Mouse (Mus musculus) liver, embryonic 13.5 days (tissue): ENCODE measurements around the gene Rbfox1. TPM values are rescaled to one million over a fixed set of nuclear protein-coding genes. Genes with fewer than 3 reads are reported as not detected.

ENCODE experiments used
- ATAC-seq: fragments of 200-750 bp; cut with Nextera tagmentation; 2 replicates; pipeline ENCODE4 v1.8.0; 2017; ENCODE audit warnings: low read depth, mild to moderate bottlenecking, moderate number of reproducible peaks, moderate library complexity
- DNase-seq: peaks from one replicate; pipeline ENCODE4 v3.0.0; 2022
- H3K27ac ChIP-seq: fragments of 300-500 bp; sonication (generic); 2 replicates; pipeline ENCODE4 v1.5.1; 2015; ENCODE audit warnings: moderate library complexity, mild to moderate bottlenecking, inconsistent platforms
- H3K27me3 ChIP-seq: fragments of 300-500 bp; sonication (generic); 2 replicates; pipeline ENCODE4 v1.6.1; 2015; ENCODE audit warnings: mild to moderate bottlenecking, inconsistent platforms
- H3K36me3 ChIP-seq: fragments of 300-500 bp; sonication (generic); 2 replicates; pipeline ENCODE4 v1.6.1; 2015; ENCODE audit warnings: mild to moderate bottlenecking, inconsistent platforms
- H3K4me1 ChIP-seq: fragments of 300-500 bp; sonication (generic); replicated peaks from 2 replicates; pipeline ENCODE4 v1.6.1; 2015; ENCODE audit warnings: inconsistent platforms
- H3K4me2 ChIP-seq: fragments of 300-500 bp; sonication (generic); 2 replicates; pipeline ENCODE4 v1.6.1; 2015; ENCODE audit warnings: inconsistent platforms, mild to moderate bottlenecking, moderate library complexity
- H3K4me3 ChIP-seq: fragments of 300-500 bp; sonication (generic); replicated peaks from 2 replicates; pipeline ENCODE4 v1.5.1; 2015; ENCODE audit warnings: mild to moderate bottlenecking, inconsistent platforms
- H3K9ac ChIP-seq: fragments of 300-500 bp; sonication (generic); 2 replicates; pipeline ENCODE4 v1.6.1; 2015; ENCODE audit warnings: mild to moderate bottlenecking, inconsistent platforms
- H3K9me3 ChIP-seq: fragments of 300-500 bp; sonication (generic); replicated peaks from 2 replicates; pipeline ENCODE4 v1.6.1; 2016; ENCODE audit warnings: inconsistent platforms
- WGBS: fragments of 180-500 bp; shearing (Covaris S2); methylation state at CpG from one replicate; pipeline ENCODE4 v1.1.7; 2015; ENCODE audit not compliant: insufficient replicate concordance; 5-methylcytosine and 5-hydroxymethylcytosine counted together
- polyA plus RNA-seq: library from polyadenylated mRNA; unstranded; fragments of >200 nt; fragmentation: Nextera tagmentation; extraction: Ambion mirVana; gene quantifications from 2 replicates; pipeline ENCODE4 v1.2.1, GENCODE M21; 2015

Gene Rbfox1
- polyA plus RNA-seq, 1 experiment from 2014 or later = 0.29 TPM

- 69% methylated on average over 3 of the region's 3 CpGs for WGBS
- H3K4me3 ChIP-seq = no peak overlapping the region
- no peaks in the 10 kb centered on the region for H3K4me1 ChIP-seq
- H3K27ac ChIP-seq = no peak overlapping the region
- no peak overlapping the region for H3K9ac ChIP-seq
- no peak for ATAC-seq
- no peaks in the 10 kb centered on the region for H3K36me3 ChIP-seq
- H3K4me2 ChIP-seq = no peak overlapping the region
- DNase-seq = no peak
- H3K27me3 ChIP-seq = no peaks in the 10 kb centered on the region
- no peaks in the 10 kb centered on the region for H3K9me3 ChIP-seq
Observed at GRCm38 (mm10) chr16:7302416-7302815, 1417.3 kb downstream of the Rbfox1 start.

GRCm38 (mm10) chr16:7329196-7329595 lies 1444.0 kb downstream of the Rbfox1 start:
- ATAC-seq = no peak
- no peak for DNase-seq
- Histone ChIP-seq H3K9ac (no peak overlapping the region), H3K27me3 (no peaks in the 10 kb centered on the region), H3K4me2 (no peak overlapping the region), H3K9me3 (no peaks in the 10 kb centered on the region), H3K4me1 (no peaks in the 10 kb centered on the region), H3K27ac (no peak overlapping the region), H3K4me3 (no peak overlapping the region), H3K36me3 (no peaks in the 10 kb centered on the region)
- WGBS = 60% methylated on average over 3 of the region's 3 CpGs

- no peaks in the 10 kb centered on the region for H3K9me3 ChIP-seq
- no peaks in the 10 kb centered on the region for H3K27me3 ChIP-seq
- no peaks in the 10 kb centered on the region for H3K4me1 ChIP-seq
- WGBS = 45% methylated on average over 4 of the region's 4 CpGs
- H3K27ac ChIP-seq = no peak overlapping the region
- H3K9ac ChIP-seq = no peak overlapping the region
- ATAC-seq = no peak
- no peak overlapping the region for H3K4me3 ChIP-seq
- no peaks in the 10 kb centered on the region for H3K36me3 ChIP-seq
- DNase-seq = no peak
- no peak overlapping the region for H3K4me2 ChIP-seq
Observed at GRCm38 (mm10) chr16:7341186-7341585, 1456.0 kb downstream of the Rbfox1 start.

- Histone ChIP-seq H3K27ac (no peak overlapping the region), H3K36me3 (no peaks in the 10 kb centered on the region), H3K4me3 (no peak overlapping the region), H3K9me3 (no peaks in the 10 kb centered on the region), H3K4me2 (no peak overlapping the region), H3K4me1 (no peaks in the 10 kb centered on the region), H3K9ac (no peak overlapping the region), H3K27me3 (no peaks in the 10 kb centered on the region)
- ATAC-seq (no peak), DNase-seq (no peak)
- WGBS = 41% methylated on average over 3 of the region's 3 CpGs
Observed at GRCm38 (mm10) chr16:7345298-7345697, 1460.1 kb downstream of the Rbfox1 start.

- Histone ChIP-seq H3K27ac (no peak overlapping the region), H3K27me3 (no peaks in the 10 kb centered on the region), H3K9ac (no peak overlapping the region), H3K4me3 (no peak overlapping the region), H3K9me3 (no peaks in the 10 kb centered on the region), H3K4me1 (no peaks in the 10 kb centered on the region), H3K36me3 (no peaks in the 10 kb centered on the region), H3K4me2 (no peak overlapping the region)
- 62% methylated on average over 11 of the region's 11 CpGs for WGBS
- DNase-seq (no peak), ATAC-seq (no peak)
Observed at GRCm38 (mm10) chr16:7346001-7346625, 1461.0 kb downstream of the Rbfox1 start.

- Histone ChIP-seq H3K27me3 (no peaks in the 10 kb centered on the region), H3K27ac (no peak overlapping the region), H3K4me3 (no peak overlapping the region), H3K36me3 (no peaks in the 10 kb centered on the region), H3K4me1 (no peaks in the 10 kb centered on the region), H3K9ac (no peak overlapping the region), H3K4me2 (no peak overlapping the region), H3K9me3 (no peaks in the 10 kb centered on the region)
- DNase-seq (no peak), ATAC-seq (no peak)
- WGBS = 46% methylated on average over 7 of the region's 7 CpGs
Observed at GRCm38 (mm10) chr16:7347522-7348165, 1462.5 kb downstream of the Rbfox1 start.

GRCm38 (mm10) chr16:7352808-7353207 lies 1467.7 kb downstream of the Rbfox1 start:
- no peaks in the 10 kb centered on the region for H3K27me3 ChIP-seq
- ATAC-seq (no peak), DNase-seq (no peak)
- H3K4me2 ChIP-seq = no peak overlapping the region
- H3K9ac ChIP-seq = no peak overlapping the region
- H3K36me3 ChIP-seq = no peaks in the 10 kb centered on the region
- H3K4me1 ChIP-seq = no peaks in the 10 kb centered on the region
- no peak overlapping the region for H3K27ac ChIP-seq
- H3K4me3 ChIP-seq = no peak overlapping the region
- H3K9me3 ChIP-seq = no peaks in the 10 kb centered on the region
- 62% methylated on average over 16 of the region's 16 CpGs for WGBS

- Histone ChIP-seq H3K9ac (no peak overlapping the region), H3K36me3 (no peaks in the 10 kb centered on the region), H3K27ac (no peak overlapping the region), H3K27me3 (no peaks in the 10 kb centered on the region), H3K4me3 (no peak overlapping the region), H3K4me1 (no peaks in the 10 kb centered on the region), H3K9me3 (no peaks in the 10 kb centered on the region), H3K4me2 (no peak overlapping the region)
- WGBS = 63% methylated on average over 4 of the region's 4 CpGs
- DNase-seq (no peak), ATAC-seq (no peak)
Observed at GRCm38 (mm10) chr16:7354116-7354515, 1469.0 kb downstream of the Rbfox1 start.

- no peak overlapping the region for H3K9ac ChIP-seq
- H3K9me3 ChIP-seq = no peaks in the 10 kb centered on the region
- no peaks in the 10 kb centered on the region for H3K36me3 ChIP-seq
- H3K4me1 ChIP-seq = no peaks in the 10 kb centered on the region
- H3K27ac ChIP-seq = no peak overlapping the region
- no peak for DNase-seq
- WGBS = 65% methylated on average over 5 of the region's 5 CpGs
- no peak overlapping the region for H3K4me2 ChIP-seq
- no peaks in the 10 kb centered on the region for H3K27me3 ChIP-seq
- no peak overlapping the region for H3K4me3 ChIP-seq
- no peak for ATAC-seq
Observed at GRCm38 (mm10) chr16:7359043-7359442, 1473.9 kb downstream of the Rbfox1 start.

GRCm38 (mm10) chr16:7360706-7361105 lies 1475.6 kb downstream of the Rbfox1 start:
- H3K4me2 ChIP-seq = no peak overlapping the region
- no peaks in the 10 kb centered on the region for H3K27me3 ChIP-seq
- H3K36me3 ChIP-seq = no peaks in the 10 kb centered on the region
- ATAC-seq = no peak
- 71% methylated on average over 1 of the region's 1 CpGs for WGBS
- H3K9me3 ChIP-seq = no peaks in the 10 kb centered on the region
- no peak for DNase-seq
- no peak overlapping the region for H3K9ac ChIP-seq
- no peaks in the 10 kb centered on the region for H3K4me1 ChIP-seq
- no peak overlapping the region for H3K4me3 ChIP-seq
- H3K27ac ChIP-seq = no peak overlapping the region

GRCm38 (mm10) chr16:7365878-7366277 lies 1480.7 kb downstream of the Rbfox1 start:
- Histone ChIP-seq H3K4me3 (no peak overlapping the region), H3K27me3 (no peaks in the 10 kb centered on the region), H3K4me1 (no peaks in the 10 kb centered on the region), H3K4me2 (no peak overlapping the region), H3K9ac (no peak overlapping the region), H3K27ac (no peak overlapping the region), H3K36me3 (no peaks in the 10 kb centered on the region), H3K9me3 (no peaks in the 10 kb centered on the region)
- ATAC-seq = no peak
- DNase-seq = no peak

- Histone ChIP-seq H3K9me3 (no peaks in the 10 kb centered on the region), H3K27ac (no peak overlapping the region), H3K36me3 (no peaks in the 10 kb centered on the region), H3K4me3 (no peak overlapping the region), H3K9ac (no peak overlapping the region), H3K27me3 (no peaks in the 10 kb centered on the region), H3K4me2 (no peak overlapping the region), H3K4me1 (no peaks in the 10 kb centered on the region)
- ATAC-seq = no peak
- no peak for DNase-seq
- 46% methylated on average over 3 of the region's 3 CpGs for WGBS
Observed at GRCm38 (mm10) chr16:7374146-7374545, 1489.0 kb downstream of the Rbfox1 start.
